Mouse (Mus musculus): ENCODE measurements around the gene Arglu1. TPM values are rescaled to one million over a fixed set of nuclear protein-coding genes. Genes with fewer than 3 reads are reported as not detected.

Gene Arglu1
- 10 to 100 TPM; 21.2 to 32.0 TPM for total RNA-seq (2021)
- long read RNA-seq, experiment 1, transcript Arglu1-201 (4 exons, 3,197 nt): major isoform, 43 of 69 reads
- long read RNA-seq, experiment 1, partial matches to known transcripts: 0 of 69 reads
- long read RNA-seq, experiment 1, other reads (novel, unspliced or antisense): 26 of 69 reads
- long read RNA-seq, experiment 2, transcript Arglu1-201 (4 exons, 3,197 nt): major isoform, 26 of 49 reads
- long read RNA-seq, experiment 2, partial matches to known transcripts: 2 of 49 reads
- long read RNA-seq, experiment 2, other reads (novel, unspliced or antisense): 21 of 49 reads

- DNase-seq: peak; percentile 97
Observed at GRCm38 (mm10) chr8:8690146-8691092, at the start of gene Arglu1. TSS of gene Arglu1 (minus strand) at chr8:8690521.

GRCm38 (mm10) chr8:8737271-8737670, 47.0 kb upstream of the Arglu1 start:
- peak; percentile 21 to 68 for DNase-seq

- peak; percentile 12 to 28 for DNase-seq
Observed at GRCm38 (mm10) chr8:8736826-8737225, 46.5 kb upstream of the Arglu1 start.

- peak in 1 of 2 experiments; percentile 52 for DNase-seq
Observed at GRCm38 (mm10) chr8:8733804-8734203, 43.5 kb upstream of the Arglu1 start.

GRCm38 (mm10) chr8:8728643-8729042, 38.3 kb upstream of the Arglu1 start:
- no peak for DNase-seq

GRCm38 (mm10) chr8:8726547-8726946, 36.2 kb upstream of the Arglu1 start:
- no peak for DNase-seq

- no peak for DNase-seq
Observed at GRCm38 (mm10) chr8:8704813-8705212, 14.5 kb upstream of the Arglu1 start.

- DNase-seq: no peak
Observed at GRCm38 (mm10) chr8:8703668-8704067, 13.3 kb upstream of the Arglu1 start.

- DNase-seq: no peak
Observed at GRCm38 (mm10) chr8:8700821-8701220, 10.5 kb upstream of the Arglu1 start.

- DNase-seq: no peak
Observed at GRCm38 (mm10) chr8:8700229-8700628, 9.9 kb upstream of the Arglu1 start.

GRCm38 (mm10) chr8:8689454-8690145, 721 bp downstream of the Arglu1 start:
- peak; percentile 69 to 71 for DNase-seq

- DNase-seq: peak in 1 of 2 experiments; percentile 15
Observed at GRCm38 (mm10) chr8:8688823-8689453, 1.4 kb downstream of the Arglu1 start.

GRCm38 (mm10) chr8:8685517-8685916, 4.8 kb downstream of the Arglu1 start:
- DNase-seq: no peak

- no peak for DNase-seq
Observed at GRCm38 (mm10) chr8:8682697-8683096, 7.6 kb downstream of the Arglu1 start.

- DNase-seq: no peak
Observed at GRCm38 (mm10) chr8:8678236-8678635, 12.1 kb downstream of the Arglu1 start.

GRCm38 (mm10) chr8:8674864-8675263, 15.5 kb downstream of the Arglu1 start:
- no peak for DNase-seq

GRCm38 (mm10) chr8:8661759-8662138, 28.6 kb downstream of the Arglu1 start:
- peak; percentile 88 to 96 for DNase-seq

GRCm38 (mm10) chr8:8661103-8661758, 29.1 kb downstream of the Arglu1 start, which contains the start of gene Efnb2:
TSS of gene Efnb2 (minus strand) at chr8:8661242.
- peak; percentile 96 to 97 for DNase-seq

- peak in 1 of 2 experiments; percentile 53 for DNase-seq
Observed at GRCm38 (mm10) chr8:8660307-8661098, 29.8 kb downstream of the Arglu1 start.

GRCm38 (mm10) chr8:8659503-8660306, 30.6 kb downstream of the Arglu1 start:
- DNase-seq: peak; percentile 22 to 57
